Mouse (Mus musculus): ENCODE results near the gene Zfp235. TPM values are rescaled to one million over a fixed set of nuclear protein-coding genes. Genes with fewer than 3 reads are reported as not detected.

Zfp235 gene
- polyA plus RNA-seq, 1 experiment from 2014 or later = 26.9 TPM

DNA sequence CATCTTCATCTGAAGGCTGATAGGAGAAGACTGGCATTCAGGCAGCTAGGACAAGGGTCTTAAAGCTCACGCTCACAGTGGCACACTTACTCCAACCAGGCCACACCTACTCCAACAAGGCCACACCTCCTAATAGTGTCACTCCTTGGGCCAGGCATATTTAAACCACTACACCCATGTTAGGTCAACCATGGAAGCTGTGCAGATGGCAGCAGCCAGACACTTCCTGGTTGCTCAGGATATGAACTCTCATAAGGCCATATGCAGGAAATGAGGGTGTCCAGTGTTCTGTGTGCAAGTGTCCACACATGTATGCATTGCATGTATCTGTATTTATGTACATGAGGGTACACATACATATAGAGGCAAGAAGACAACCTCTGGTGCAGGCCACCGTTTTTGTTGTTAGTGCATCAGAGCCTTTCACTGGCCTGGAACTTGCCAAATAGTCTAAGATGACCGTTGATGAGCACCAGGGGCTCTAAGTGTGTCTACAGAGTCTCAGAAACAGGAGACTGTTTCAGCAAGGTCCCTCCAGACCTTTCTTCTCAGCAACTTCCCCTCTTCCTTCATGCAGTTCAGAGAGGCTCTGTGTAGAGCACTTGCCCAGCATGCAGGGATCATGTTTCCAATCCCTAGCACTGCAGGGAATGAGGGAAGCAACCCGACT, 55.1 kb downstream of the Zfp235 start:
- no peak overlapping the region for H3K4me3 ChIP-seq (replicated peaks; ENCODE audit: low read length)
- H3K4me1 ChIP-seq (replicated peaks; ENCODE audit: control insufficient read depth, insufficient read depth, low read length) = no peaks in the 10 kb centered on the region
- no peak overlapping the region for H3K4me2 ChIP-seq (ENCODE audit: low read length)
- H3K27me3 ChIP-seq (replicated peaks; ENCODE audit: control insufficient read depth, insufficient read depth, low read length) = no peaks in the 10 kb centered on the region
- H3K36me3 ChIP-seq (ENCODE audit: control insufficient read depth, insufficient read depth) = peaks cover 7% of the 10 kb centered on the region
- H3K9ac ChIP-seq (replicated peaks; ENCODE audit: low read depth, low read length) = no peak overlapping the region
- ATAC-seq = no peak
- 61% methylated on average over 4 of the region's 4 CpGs for WGBS
- H3K9me3 ChIP-seq (ENCODE audit: control insufficient read depth, low read length) = no peaks in the 10 kb centered on the region
- no peak overlapping the region for H3K27ac ChIP-seq (ENCODE audit: low read length)

GRCm38 (mm10) chr7:24189571-24189944, 55.6 kb downstream of the Zfp235 start:
- H3K9me3 ChIP-seq (ENCODE audit: control insufficient read depth, low read length) = no peaks in the 10 kb centered on the region
- H3K36me3 ChIP-seq (ENCODE audit: control insufficient read depth, insufficient read depth) = peaks cover 9% of the 10 kb centered on the region
- no peak overlapping the region for H3K4me3 ChIP-seq (replicated peaks; ENCODE audit: low read length)
- ATAC-seq = no peak
- no peak overlapping the region for H3K9ac ChIP-seq (replicated peaks; ENCODE audit: low read depth, low read length)
- no peak overlapping the region for H3K27ac ChIP-seq (ENCODE audit: low read length)
- 81% methylated on average over 5 of the region's 5 CpGs for WGBS
- no peaks in the 10 kb centered on the region for H3K4me1 ChIP-seq (replicated peaks; ENCODE audit: control insufficient read depth, insufficient read depth, low read length)
- H3K4me2 ChIP-seq (ENCODE audit: low read length) = no peak overlapping the region
- no peaks in the 10 kb centered on the region for H3K27me3 ChIP-seq (replicated peaks; ENCODE audit: control insufficient read depth, insufficient read depth, low read length)

- H3K36me3 ChIP-seq (ENCODE audit: control insufficient read depth, insufficient read depth) = peaks cover 12% of the 10 kb centered on the region
- no peaks in the 10 kb centered on the region for H3K27me3 ChIP-seq (replicated peaks; ENCODE audit: control insufficient read depth, insufficient read depth, low read length)
- 93% methylated on average over 2 of the region's 2 CpGs for WGBS
- H3K9ac ChIP-seq (replicated peaks; ENCODE audit: low read depth, low read length) = no peak overlapping the region
- H3K4me3 ChIP-seq (replicated peaks; ENCODE audit: low read length) = no peak overlapping the region
- no peak overlapping the region for H3K27ac ChIP-seq (ENCODE audit: low read length)
- H3K9me3 ChIP-seq (ENCODE audit: control insufficient read depth, low read length) = no peaks in the 10 kb centered on the region
- no peaks in the 10 kb centered on the region for H3K4me1 ChIP-seq (replicated peaks; ENCODE audit: control insufficient read depth, insufficient read depth, low read length)
- H3K4me2 ChIP-seq (ENCODE audit: low read length) = no peak overlapping the region
- no peak for ATAC-seq
These were observed 57.4 kb downstream of the Zfp235 start for GRCm38 (mm10) chr7:24191361-24191760.

Other genes starting within 250 kb of the Zfp235 start
- not detected in 2 replicates for gene Vmn1r178, start 242.2 kb upstream of the Zfp235 start, polyA plus RNA-seq (2015; fragmentation: Nextera tagmentation; extraction: Ambion mirVana)
- gene Vmn1r179, start 207.2 kb upstream of the Zfp235 start, polyA plus RNA-seq (2015; fragmentation: Nextera tagmentation; extraction: Ambion mirVana) = not detected in 2 replicates
- not detected in 2 replicates for gene Vmn1r180, start 183.5 kb upstream of the Zfp235 start, polyA plus RNA-seq (2015; fragmentation: Nextera tagmentation; extraction: Ambion mirVana)
- gene Vmn1r181, start 159.6 kb upstream of the Zfp235 start, polyA plus RNA-seq (2015; fragmentation: Nextera tagmentation; extraction: Ambion mirVana) = not detected in 2 replicates
- not detected in 2 replicates for gene V1rd19, start 132.5 kb upstream of the Zfp235 start, polyA plus RNA-seq (2015; fragmentation: Nextera tagmentation; extraction: Ambion mirVana)
- not detected in 2 replicates for gene Vmn1r183, start 80.9 kb upstream of the Zfp235 start, polyA plus RNA-seq (2015; fragmentation: Nextera tagmentation; extraction: Ambion mirVana)
- gene Zfp180, start 52.2 kb upstream of the Zfp235 start, polyA plus RNA-seq (2015; fragmentation: Nextera tagmentation; extraction: Ambion mirVana) = 44.0 and 46.7 TPM in 2 replicates
- gene Zfp112, start 21.9 kb upstream of the Zfp235 start, polyA plus RNA-seq (2015; fragmentation: Nextera tagmentation; extraction: Ambion mirVana) = 10.5 and 12.7 TPM in 2 replicates
- 10.0 and 10.7 TPM in 2 replicates for gene Zfp114, start 40.9 kb downstream of the Zfp235 start, polyA plus RNA-seq (2015; fragmentation: Nextera tagmentation; extraction: Ambion mirVana)
- gene Zfp111, start 77.3 kb downstream of the Zfp235 start, polyA plus RNA-seq (2015; fragmentation: Nextera tagmentation; extraction: Ambion mirVana) = 7.2 and 7.4 TPM in 2 replicates
- gene Zfp109, start 103.4 kb downstream of the Zfp235 start, polyA plus RNA-seq (2015; fragmentation: Nextera tagmentation; extraction: Ambion mirVana) = 5.5 and 6.2 TPM in 2 replicates
- gene Zfp108, start 120.6 kb downstream of the Zfp235 start, polyA plus RNA-seq (2015; fragmentation: Nextera tagmentation; extraction: Ambion mirVana) = 5.7 and 6.3 TPM in 2 replicates
- 11.7 and 12.8 TPM in 2 replicates for gene Zfp93, start 136.3 kb downstream of the Zfp235 start, polyA plus RNA-seq (2015; fragmentation: Nextera tagmentation; extraction: Ambion mirVana)
- gene Zfp61, start 167.1 kb downstream of the Zfp235 start, polyA plus RNA-seq (2015; fragmentation: Nextera tagmentation; extraction: Ambion mirVana) = 56.0 and 56.3 TPM in 2 replicates
- gene Zfp94, start 182.5 kb downstream of the Zfp235 start, polyA plus RNA-seq (2015; fragmentation: Nextera tagmentation; extraction: Ambion mirVana) = 25.9 and 26.6 TPM in 2 replicates
- gene Tescl, start 199.8 kb downstream of the Zfp235 start, polyA plus RNA-seq (2015; fragmentation: Nextera tagmentation; extraction: Ambion mirVana) = not detected in 2 replicates
- gene Lypd5, start 215.0 kb downstream of the Zfp235 start, polyA plus RNA-seq (2015; fragmentation: Nextera tagmentation; extraction: Ambion mirVana) = not detected in 2 replicates
- gene Kcnn4, start 236.1 kb downstream of the Zfp235 start, polyA plus RNA-seq (2015; fragmentation: Nextera tagmentation; extraction: Ambion mirVana) = 0.63 and 0.80 TPM in 2 replicates

All from forebrain, embryonic 16.5 days (tissue).